Mouse (Mus musculus) forebrain, embryonic 10.5 days (tissue): ENCODE measurements around the gene Aaed1. TPM values are rescaled to one million over a fixed set of nuclear protein-coding genes. Genes with fewer than 3 reads are reported as not detected.
"Not testable (repeated sequence)": the region's sequence is repeated elsewhere in the genome, so short reads cannot be mapped to it uniquely, and the experiment has no call there.

Experiments used
- DNase-seq: peaks from one replicate; pipeline ENCODE4 v3.0.0-alpha.2; 2017; ENCODE audit warnings: low spot score; ENCODE audit errors: extremely low spot score
- H3K27ac ChIP-seq: fragments of 300-500 bp; sonication (generic); 2 replicates; pipeline ENCODE4 v1.5.1; 2016; ENCODE audit warnings: mild to moderate bottlenecking
- H3K27me3 ChIP-seq: fragments of 300-500 bp; sonication (generic); 2 replicates; pipeline ENCODE4 v1.6.1; 2016; ENCODE audit warnings: mild to moderate bottlenecking; ENCODE audit not compliant: poor library complexity, severe bottlenecking
- H3K36me3 ChIP-seq: fragments of 300-500 bp; sonication (generic); replicated peaks from 2 replicates; pipeline ENCODE4 v1.6.1; 2016; ENCODE audit warnings: mild to moderate bottlenecking, moderate library complexity
- H3K4me1 ChIP-seq: fragments of 300-500 bp; sonication (generic); 2 replicates; pipeline ENCODE4 v1.6.1; 2016
- H3K4me3 ChIP-seq: fragments of 300-500 bp; sonication (generic); 2 replicates; pipeline ENCODE4 v1.5.1; 2016; ENCODE audit warnings: mild to moderate bottlenecking, moderate library complexity
- H3K9me3 ChIP-seq: fragments of 300-500 bp; sonication (generic); 2 replicates; pipeline ENCODE4 v1.6.1; 2016; ENCODE audit warnings: mild to moderate bottlenecking, moderate library complexity
- WGBS: fragments of 180-500 bp; shearing (Covaris S2); methylation state at CpG from one replicate; pipeline ENCODE4 v1.1.7; 2016; 5-methylcytosine and 5-hydroxymethylcytosine counted together
- polyA plus RNA-seq: library from polyadenylated mRNA; unstranded; fragments of >200 nt; fragmentation: Nextera tagmentation; extraction: Ambion mirVana; gene quantifications from 2 replicates; pipeline ENCODE4 v1.2.1, GENCODE M21; 2016

The Aaed1 gene
- polyA plus RNA-seq, 1 experiment from 2014 or later: 26.3 TPM

DNA sequence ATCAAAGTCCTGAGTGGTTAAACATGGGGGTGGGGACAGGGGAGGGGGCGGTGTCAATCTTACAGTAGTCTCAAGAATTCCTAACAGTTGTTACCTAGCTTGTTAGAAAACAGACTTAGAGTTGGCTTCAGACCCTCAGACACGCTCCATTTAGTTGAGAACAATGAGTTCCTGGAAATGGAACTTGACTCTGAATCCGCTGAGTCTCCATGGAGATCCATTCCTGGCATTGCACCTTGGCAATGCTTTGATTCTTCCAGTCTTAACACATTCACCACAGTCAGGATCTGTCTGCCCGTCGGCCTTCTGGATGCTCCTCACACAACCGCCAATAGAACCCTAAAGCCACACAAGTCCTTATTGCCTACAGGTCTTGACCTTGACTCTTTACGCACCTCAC is 52.6 kb downstream of the Aaed1 start:
- Histone ChIP-seq H3K9me3 (no peaks in the 10 kb centered on the region), H3K4me1 (peaks cover 24% of the 10 kb centered on the region), H3K27ac (no peak overlapping the region), H3K4me3 (no peak overlapping the region), H3K27me3 (no peaks in the 10 kb centered on the region), H3K36me3 (no peaks in the 10 kb centered on the region)
- WGBS: 92% methylated on average over 7 of the region's 7 CpGs
- no peak for DNase-seq

DNA sequence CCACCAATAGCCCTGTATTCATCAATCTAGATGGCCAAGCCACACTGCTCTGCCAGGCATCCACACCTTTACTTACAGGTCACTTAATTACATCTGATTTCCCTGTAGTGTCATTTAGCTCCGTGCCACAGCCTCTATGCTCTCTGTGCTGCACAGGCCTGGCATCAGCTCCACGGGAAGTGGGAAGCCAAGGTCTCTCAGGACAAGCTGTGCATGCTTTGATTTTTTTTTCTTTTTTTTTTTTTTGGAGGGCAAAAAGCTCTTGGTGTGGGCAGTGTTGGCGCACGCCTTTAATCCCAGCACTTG is 54.0 kb downstream of the Aaed1 start:
- H3K27ac ChIP-seq: 0 out of 2 replicates have a peak overlapping the region, but pooled peaks have one; percentile 56
- DNase-seq: no peak
- no peaks in the 10 kb centered on the region for H3K36me3 ChIP-seq
- H3K27me3 ChIP-seq: no peaks in the 10 kb centered on the region
- peaks cover 24% of the 10 kb centered on the region for H3K4me1 ChIP-seq
- no peak overlapping the region for H3K4me3 ChIP-seq
- no peaks in the 10 kb centered on the region for H3K9me3 ChIP-seq
- 55% methylated on average over 4 of the region's 4 CpGs for WGBS

DNA sequence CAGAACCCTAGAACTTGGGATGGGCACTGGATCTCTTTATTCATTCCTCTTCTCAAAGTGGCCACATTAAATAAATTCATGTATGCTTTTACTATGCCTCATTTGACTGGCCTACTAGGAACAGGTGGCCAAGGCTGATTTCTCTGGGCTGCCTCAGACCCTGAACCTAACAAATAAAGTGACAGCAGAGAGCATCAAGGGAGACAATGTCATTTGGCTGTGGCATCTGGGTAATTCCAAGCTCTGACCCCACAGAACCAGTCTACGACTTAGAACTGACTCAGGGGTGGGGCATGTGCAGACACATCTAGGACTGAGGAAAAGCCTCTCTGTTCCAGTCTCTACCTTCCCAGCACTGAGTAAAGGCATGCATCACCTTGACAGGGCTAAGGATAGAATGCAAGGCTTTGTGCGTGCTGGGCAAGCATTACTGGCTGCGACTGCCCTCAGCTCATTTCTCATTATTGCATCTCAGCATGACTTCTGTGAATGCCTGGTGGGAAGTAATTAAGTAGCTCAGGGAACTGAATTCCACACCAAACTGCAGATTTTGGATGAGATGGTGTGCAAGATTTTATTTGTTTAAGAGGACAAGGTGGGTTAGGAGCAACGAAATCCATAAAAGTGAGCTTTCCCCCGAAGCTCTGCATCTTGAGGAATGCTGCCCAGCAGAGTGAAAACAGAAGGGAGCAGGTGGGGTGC is 54.5 kb downstream of the Aaed1 start:
- Histone ChIP-seq H3K4me3 (no peak overlapping the region), H3K36me3 (no peaks in the 10 kb centered on the region), H3K27me3 (no peaks in the 10 kb centered on the region), H3K4me1 (peaks cover 24% of the 10 kb centered on the region), H3K27ac (0 out of 2 replicates have a peak overlapping the region, but pooled peaks have one; percentile 56), H3K9me3 (no peaks in the 10 kb centered on the region)
- DNase-seq: no peak
- WGBS: 13% methylated on average over 5 of the region's 5 CpGs

DNA sequence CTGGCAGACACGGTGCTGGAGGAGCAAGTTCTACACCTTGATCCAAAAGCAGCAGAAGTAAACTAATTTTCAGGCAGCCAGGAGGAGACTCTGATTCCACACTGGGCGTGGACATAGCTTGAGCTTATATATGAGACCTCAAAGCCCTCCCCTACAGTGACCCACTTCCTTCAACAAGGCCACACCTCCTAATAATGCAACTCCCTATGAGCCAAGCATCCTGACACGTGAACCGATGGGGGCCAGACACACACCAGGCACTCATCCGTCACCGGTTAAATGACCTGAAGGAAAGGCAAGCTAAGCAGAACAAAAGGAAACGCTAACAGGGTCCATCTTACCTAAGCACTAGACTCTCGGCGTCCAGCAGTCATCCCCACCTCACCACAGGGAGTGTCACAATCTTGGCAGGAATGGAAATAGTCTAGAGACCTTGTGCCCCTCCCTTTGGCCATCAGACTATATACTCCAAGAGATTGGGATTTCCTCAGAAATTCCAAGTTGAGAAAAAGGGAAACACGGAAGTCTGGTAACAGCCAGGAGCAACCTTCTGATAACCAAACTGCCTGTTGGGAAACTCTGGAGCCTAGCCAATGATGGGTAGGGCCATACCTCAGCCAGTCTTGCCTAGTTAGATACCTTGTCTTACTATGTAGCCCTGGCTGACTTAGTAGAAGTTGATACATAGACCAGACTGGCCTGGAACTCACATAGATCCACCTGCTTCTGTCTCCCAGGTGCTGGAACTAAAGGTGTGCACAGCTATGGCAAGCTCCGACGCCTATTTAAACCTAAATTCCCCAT is 55.3 kb downstream of the Aaed1 start:
- no peak for DNase-seq
- Histone ChIP-seq H3K4me1 (peaks cover 24% of the 10 kb centered on the region), H3K36me3 (no peaks in the 10 kb centered on the region), H3K9me3 (no peaks in the 10 kb centered on the region), H3K4me3 (no peak overlapping the region), H3K27me3 (no peaks in the 10 kb centered on the region), H3K27ac (no peak overlapping the region)
- 81% methylated on average over 12 of the region's 12 CpGs for WGBS

DNA sequence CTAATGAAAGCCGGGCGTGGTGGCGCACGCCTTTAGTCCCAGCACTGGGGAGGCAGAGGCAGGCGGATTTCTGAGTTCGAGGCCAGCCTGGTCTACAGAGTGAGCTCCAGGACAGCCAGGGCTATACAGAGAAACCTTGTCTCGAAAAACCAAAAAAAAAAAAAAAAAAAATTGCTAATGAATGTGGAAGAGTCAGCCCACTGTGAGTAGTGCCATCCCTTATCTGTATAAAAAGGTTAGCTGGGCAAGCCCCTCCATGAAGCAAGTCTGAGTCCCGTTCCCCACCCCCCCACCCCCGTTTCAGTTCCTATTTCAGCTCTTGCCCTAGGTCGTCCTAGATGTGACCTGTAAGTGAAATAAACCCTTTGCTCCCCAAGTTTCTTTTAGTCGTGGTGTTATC is 58.3 kb downstream of the Aaed1 start:
- not testable (repeated sequence) for H3K27me3 ChIP-seq, DNase-seq, H3K4me3 ChIP-seq, H3K27ac ChIP-seq, H3K36me3 ChIP-seq, H3K9me3 ChIP-seq
- H3K4me1 ChIP-seq: peaks cover 26% of the 10 kb centered on the region
- whole genome bisulfite sequencing: 86% methylated on average over 11 of the region's 11 CpGs

DNA sequence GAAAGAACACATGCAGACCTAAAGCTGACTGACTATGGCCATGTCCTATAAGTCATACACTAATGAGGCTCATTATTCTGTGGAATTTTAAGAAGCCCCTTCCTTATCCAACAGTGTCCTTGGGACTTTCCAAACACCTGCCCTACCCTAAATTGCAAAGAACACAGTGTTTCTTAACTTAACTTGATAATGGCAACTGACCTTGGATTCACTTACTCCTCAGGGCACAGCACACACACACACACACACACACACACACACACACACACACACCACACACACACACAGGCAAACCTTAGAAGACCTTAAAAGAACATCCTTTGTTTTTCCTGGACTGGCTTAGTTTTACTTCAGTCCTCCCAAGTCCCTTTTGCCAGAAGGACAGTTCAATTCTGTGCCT is 58.8 kb downstream of the Aaed1 start:
- peaks cover 27% of the 10 kb centered on the region for H3K4me1 ChIP-seq
- H3K27ac ChIP-seq: no peak overlapping the region

DNA sequence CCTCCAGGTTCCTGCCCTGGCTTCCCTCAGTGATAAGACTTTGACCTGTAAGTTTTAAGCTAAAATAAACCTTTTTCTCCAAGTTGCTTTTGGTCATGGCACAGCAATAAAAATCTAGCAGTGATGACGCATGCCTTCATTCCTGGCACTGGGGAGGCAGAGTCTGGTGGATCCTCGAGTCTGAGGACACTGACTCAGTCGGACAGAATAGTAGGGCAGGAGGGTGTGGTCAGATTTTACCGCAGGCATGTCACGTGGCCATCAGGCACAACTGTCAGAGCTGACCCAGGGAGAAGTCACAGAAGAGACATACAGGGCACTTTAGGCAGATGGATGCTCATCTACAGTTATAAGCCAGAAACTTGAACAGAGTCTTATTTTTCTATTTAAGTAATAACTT is 60.4 kb downstream of the Aaed1 start:
- no peak for DNase-seq

More for the DNA sequence above, 58.8 kb downstream of the Aaed1 start:
- H3K27me3 ChIP-seq: no peaks in the 10 kb centered on the region
- H3K9me3 ChIP-seq: no peaks in the 10 kb centered on the region
- no peak overlapping the region for H3K4me3 ChIP-seq
- DNase-seq: no peak
- H3K36me3 ChIP-seq: no peaks in the 10 kb centered on the region

DNA sequence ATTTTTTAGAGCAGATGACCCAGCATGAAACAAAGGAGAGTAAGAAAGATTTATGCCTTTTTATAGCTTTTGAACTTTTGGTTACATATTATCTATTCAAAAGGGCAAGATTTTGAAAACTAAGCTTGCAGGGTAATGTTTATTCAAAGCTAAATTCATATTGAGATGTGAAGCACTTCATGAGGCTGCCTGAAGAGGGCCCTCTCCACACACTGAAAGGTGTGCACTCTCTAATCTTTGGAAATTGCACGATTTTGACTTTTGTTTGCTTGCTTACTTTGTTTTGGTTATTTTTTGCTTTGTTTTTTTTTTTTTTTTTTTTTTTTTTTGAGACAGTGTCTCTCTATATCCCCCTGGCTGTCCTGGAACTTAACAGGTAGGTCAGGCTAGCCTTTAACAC is 62.1 kb downstream of the Aaed1 start:
- peaks cover 26% of the 10 kb centered on the region for H3K4me1 ChIP-seq
- no peaks in the 10 kb centered on the region for H3K27me3 ChIP-seq
- no peaks in the 10 kb centered on the region for H3K36me3 ChIP-seq
- DNase-seq: no peak
- H3K27ac ChIP-seq: no peak overlapping the region
- no peak overlapping the region for H3K4me3 ChIP-seq
- 38% methylated on average over 1 of the region's 1 CpGs for WGBS
- H3K9me3 ChIP-seq: no peaks in the 10 kb centered on the region

More for the DNA sequence above, 60.4 kb downstream of the Aaed1 start:
- WGBS: 85% methylated on average over 5 of the region's 5 CpGs
- H3K36me3 ChIP-seq: no peaks in the 10 kb centered on the region
- H3K4me3 ChIP-seq: no peak overlapping the region
- no peaks in the 10 kb centered on the region for H3K27me3 ChIP-seq
- no peak overlapping the region for H3K27ac ChIP-seq
- no peaks in the 10 kb centered on the region for H3K9me3 ChIP-seq
- H3K4me1 ChIP-seq: peaks cover 24% of the 10 kb centered on the region

DNA sequence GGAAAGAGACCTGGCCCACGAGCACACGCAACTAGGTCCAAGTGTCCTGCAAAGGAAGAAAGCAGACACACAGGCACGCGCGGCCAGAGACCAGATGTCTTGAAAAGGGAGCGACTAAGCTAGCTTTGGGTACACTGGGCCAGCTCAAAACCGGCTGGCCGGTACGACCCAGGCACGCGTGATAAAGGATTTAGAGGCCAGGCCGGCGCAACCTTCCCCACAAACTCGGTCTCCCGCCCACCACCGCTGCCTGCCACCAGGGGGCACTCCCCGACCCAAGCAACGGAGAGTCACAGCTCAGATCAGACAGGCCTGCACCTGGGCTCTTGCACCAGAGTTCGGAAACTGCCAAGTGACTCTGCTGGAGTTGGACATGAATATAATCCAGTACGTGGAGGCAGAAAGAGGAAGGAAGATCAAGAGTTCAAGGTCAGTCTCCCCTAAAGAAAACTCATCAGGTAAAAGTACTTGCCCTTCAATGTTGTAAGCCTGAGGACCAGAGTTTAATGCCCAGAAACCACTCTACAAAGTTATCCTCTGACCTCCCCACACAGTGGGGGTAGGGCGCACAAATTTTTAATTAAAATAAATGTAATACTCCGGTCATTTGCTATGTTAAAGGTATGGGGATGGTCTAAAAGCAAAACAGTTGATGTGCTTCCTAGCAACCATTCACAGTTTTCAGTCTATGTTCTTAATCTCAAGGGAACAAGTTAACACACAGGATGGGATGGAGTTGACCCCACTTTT is 63.6 kb downstream of the Aaed1 start:
- H3K4me3 ChIP-seq: peak overlapping the region; percentile 60
- H3K27me3 ChIP-seq: no peaks in the 10 kb centered on the region
- peak overlapping the region; percentile 77 for H3K27ac ChIP-seq
- no peaks in the 10 kb centered on the region for H3K9me3 ChIP-seq
- H3K36me3 ChIP-seq: no peaks in the 10 kb centered on the region
- H3K4me1 ChIP-seq: peaks cover 26% of the 10 kb centered on the region
- DNase-seq: peak; percentile 82
- 8% methylated on average over 22 of the region's 22 CpGs for WGBS

DNA sequence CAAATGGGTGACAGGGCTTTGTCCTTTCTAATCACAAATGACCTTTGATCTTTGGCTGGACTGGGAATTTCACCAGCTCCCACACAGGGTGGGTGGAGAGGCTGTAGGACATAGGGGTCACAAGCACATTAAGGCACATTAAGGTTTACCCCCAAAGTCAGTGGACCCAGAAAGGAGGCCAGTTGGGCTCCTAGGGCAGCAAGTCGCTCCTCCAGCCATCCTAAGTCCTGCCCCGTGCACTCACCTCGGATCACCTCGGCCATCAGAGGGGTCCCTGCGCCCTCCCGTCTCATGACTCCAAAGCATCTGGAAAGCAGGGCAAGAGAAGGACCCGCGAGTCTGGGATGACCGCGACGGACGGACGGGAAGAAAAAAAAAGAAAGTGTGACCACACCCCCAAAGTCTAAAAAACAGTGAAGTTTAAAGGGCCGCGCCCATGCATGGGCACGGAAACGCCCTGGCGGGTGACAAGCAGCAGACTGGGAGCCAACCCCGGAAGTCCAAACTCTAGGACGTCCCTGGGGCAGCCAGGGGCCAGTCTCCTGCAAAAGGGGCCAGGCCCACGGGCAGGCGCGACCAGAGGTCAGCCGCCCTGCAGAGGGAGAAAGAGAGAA is 64.2 kb downstream of the Aaed1 start:
- 0 out of 2 replicates have a peak, but pooled peaks cover 2% of the 10 kb centered on the region for H3K36me3 ChIP-seq
- H3K4me3 ChIP-seq: peak overlapping the region; percentile 60
- peak overlapping the region; percentile 77 for H3K27ac ChIP-seq
- WGBS: 2% methylated on average over 24 of the region's 24 CpGs
- H3K9me3 ChIP-seq: no peaks in the 10 kb centered on the region
- DNase-seq: no peak
- H3K4me1 ChIP-seq: peaks cover 26% of the 10 kb centered on the region
- H3K27me3 ChIP-seq: no peaks in the 10 kb centered on the region

DNA sequence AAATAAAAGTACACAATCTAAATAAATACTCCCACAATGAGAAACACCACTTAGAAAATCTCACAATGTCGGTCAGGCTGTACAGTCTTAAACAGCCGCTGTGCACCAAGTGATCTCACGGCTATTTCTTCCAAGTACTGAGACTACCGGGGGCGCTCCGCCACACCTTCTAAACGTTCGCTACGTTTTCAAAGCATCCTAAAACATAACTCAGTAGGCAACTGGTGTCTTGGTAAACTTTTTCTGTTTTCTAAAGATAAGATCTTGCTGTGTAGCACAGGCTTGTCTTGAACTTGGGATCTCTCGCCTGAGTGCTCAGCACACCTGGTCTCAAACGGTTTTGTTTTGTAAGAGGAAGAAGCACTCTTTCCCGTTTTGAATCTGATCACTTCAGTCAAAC is 66.4 kb downstream of the Aaed1 start:
- Histone ChIP-seq H3K4me1 (peaks cover 26% of the 10 kb centered on the region), H3K9me3 (no peaks in the 10 kb centered on the region), H3K27me3 (no peaks in the 10 kb centered on the region), H3K27ac (no peak overlapping the region), H3K36me3 (peaks cover 9% of the 10 kb centered on the region), H3K4me3 (no peak overlapping the region)
- no peak for DNase-seq
- 89% methylated on average over 12 of the region's 12 CpGs for WGBS

DNA sequence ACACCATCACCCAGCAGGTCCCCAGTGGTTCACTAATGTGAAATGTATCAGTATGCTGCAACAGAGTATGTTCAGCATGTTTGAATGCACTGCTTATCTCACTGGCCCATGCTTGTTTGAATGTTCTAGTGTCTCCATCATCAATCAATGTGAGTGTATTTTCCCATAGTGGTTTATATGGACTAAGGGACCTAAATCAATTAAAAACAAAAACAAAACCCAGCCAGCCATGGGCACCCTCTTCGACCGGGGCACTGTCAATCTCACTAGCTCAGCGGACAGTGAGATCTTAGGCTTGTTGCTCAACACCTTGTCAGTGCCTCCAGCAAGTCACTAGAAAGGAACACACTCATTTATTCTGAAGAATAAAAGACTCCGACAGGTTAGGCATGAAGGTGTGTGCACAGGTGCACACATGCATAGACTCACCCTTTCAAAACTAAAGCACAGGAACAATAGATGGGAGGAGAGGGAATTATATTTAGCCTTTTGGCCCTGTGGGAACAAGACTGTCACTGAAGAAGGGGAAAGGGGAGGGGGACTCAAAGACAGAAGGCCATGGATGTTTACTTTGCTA is 67.7 kb downstream of the Aaed1 start:
- H3K27ac ChIP-seq: no peak overlapping the region
- no peak overlapping the region for H3K4me3 ChIP-seq
- H3K4me1 ChIP-seq: peaks cover 26% of the 10 kb centered on the region
- H3K36me3 ChIP-seq: peaks cover 15% of the 10 kb centered on the region
- H3K9me3 ChIP-seq: no peaks in the 10 kb centered on the region
- DNase-seq: no peak
- WGBS: 92% methylated on average over 4 of the region's 4 CpGs
- H3K27me3 ChIP-seq: no peaks in the 10 kb centered on the region
